Mouse (Mus musculus) heart, embryonic 10.5 days (tissue): ENCODE data around the gene Vmn2r79. TPM values are rescaled to one million over a fixed set of nuclear protein-coding genes. Genes with fewer than 3 reads are reported as not detected.
"Not testable (repeated sequence)": the region's sequence is repeated elsewhere in the genome, so short reads cannot be mapped to it uniquely, and the experiment has no call there.

Source experiments
- DNase-seq: peaks from one replicate; pipeline ENCODE4 v3.0.0-alpha.2; 2017; ENCODE audit warnings: low spot score
- H3K27ac ChIP-seq: fragments of 300-500 bp; sonication (generic); 2 replicates; pipeline ENCODE4 v1.5.1; 2016; ENCODE audit warnings: mild to moderate bottlenecking
- H3K27me3 ChIP-seq: fragments of 300-500 bp; sonication (generic); 2 replicates; pipeline ENCODE4 v1.6.1; 2016; ENCODE audit warnings: mild to moderate bottlenecking; ENCODE audit not compliant: poor library complexity, insufficient read depth, severe bottlenecking
- H3K36me3 ChIP-seq: fragments of 300-500 bp; sonication (generic); 2 replicates; pipeline ENCODE4 v1.6.1; 2016; ENCODE audit warnings: mild to moderate bottlenecking, moderate library complexity
- H3K4me1 ChIP-seq: fragments of 300-500 bp; sonication (generic); 2 replicates; pipeline ENCODE4 v1.6.1; 2016; ENCODE audit warnings: mild to moderate bottlenecking
- H3K4me3 ChIP-seq: fragments of 300-500 bp; sonication (generic); 2 replicates; pipeline ENCODE4 v1.5.1; 2016; ENCODE audit warnings: mild to moderate bottlenecking, moderate library complexity
- H3K9me3 ChIP-seq: fragments of 300-500 bp; sonication (generic); 2 replicates; pipeline ENCODE4 v1.6.1; 2016; ENCODE audit warnings: mild to moderate bottlenecking, moderate library complexity
- WGBS: fragments of 180-500 bp; shearing (Covaris S2); methylation state at CpG from one replicate; pipeline ENCODE4 v1.1.7; 2016; 5-methylcytosine and 5-hydroxymethylcytosine counted together
- polyA plus RNA-seq: library from polyadenylated mRNA; unstranded; fragments of >200 nt; fragmentation: Nextera tagmentation; extraction: Ambion mirVana; gene quantifications from 2 replicates; pipeline ENCODE4 v1.2.1, GENCODE M21; 2016

Gene Vmn2r79
- not detected in 2 replicates for polyA plus RNA-seq

DNA sequence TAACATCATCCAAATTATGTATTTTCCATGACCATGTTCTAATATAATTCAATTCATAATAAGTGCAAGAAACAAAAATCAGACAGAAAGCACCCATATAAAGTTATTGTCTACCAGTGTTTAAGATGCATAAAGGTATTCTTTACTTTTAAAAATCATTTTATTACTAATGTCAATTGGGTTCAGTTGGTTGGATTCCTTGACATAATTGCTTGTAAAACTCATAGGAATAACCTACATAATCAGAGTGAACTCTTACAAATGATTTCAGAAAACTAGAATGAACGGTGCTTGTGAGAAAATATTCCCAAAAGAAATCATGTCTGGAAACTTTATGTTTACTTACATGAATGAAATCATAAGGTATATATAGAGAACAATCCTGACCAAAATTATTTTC lies at the start of gene Vmn2r79:
Vmn2r79 (plus strand) TSS at position 301 of the 400 bp plus-strand sequence.
- not testable (repeated sequence) for H3K4me3 ChIP-seq, DNase-seq, H3K36me3 ChIP-seq, H3K27ac ChIP-seq, H3K4me1 ChIP-seq, H3K9me3 ChIP-seq, H3K27me3 ChIP-seq
- 84% methylated on average over 1 of the region's 1 CpGs for WGBS

DNA sequence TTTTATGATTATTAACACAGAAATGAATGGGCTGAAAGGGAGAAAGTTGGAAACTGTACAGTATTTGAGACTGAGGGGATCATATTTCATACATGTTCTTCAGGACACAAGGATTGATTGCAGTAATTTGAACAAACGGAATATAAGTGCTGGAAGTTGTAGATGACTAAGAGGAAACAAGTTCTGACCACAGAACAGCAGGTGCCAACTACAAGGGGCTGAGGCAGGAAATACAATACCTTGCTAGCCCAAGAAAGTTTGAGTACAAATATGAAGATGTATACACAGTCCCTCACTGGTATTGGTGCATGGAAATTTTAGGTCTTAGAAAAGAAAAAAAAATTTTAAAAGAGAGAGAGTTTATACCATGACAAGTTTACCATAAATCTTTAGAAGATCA lies 1.2 kb upstream of the Vmn2r79 start:
- 50% methylated on average over 1 of the region's 1 CpGs for WGBS

DNA sequence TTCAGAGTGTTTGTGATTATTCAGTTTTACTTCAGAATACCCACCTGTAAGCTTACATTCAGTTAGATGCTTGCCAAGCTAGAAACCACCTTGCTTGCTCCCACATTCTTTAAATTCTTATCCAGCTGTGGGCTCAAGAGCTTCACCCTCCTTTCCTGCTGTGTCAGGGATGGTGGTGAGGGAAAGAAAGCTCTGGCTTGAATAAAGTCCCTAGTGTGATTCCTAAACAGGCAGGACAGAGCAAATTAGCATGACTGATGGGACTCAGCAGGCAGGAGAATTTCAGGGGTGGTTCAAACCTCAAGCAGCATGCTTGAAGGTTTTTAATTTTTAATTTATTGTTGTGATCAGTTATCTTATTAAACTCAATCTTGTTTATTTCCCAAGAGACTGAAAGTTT lies 30.6 kb downstream of the Vmn2r79 start:
- H3K27me3 ChIP-seq, H3K4me3 ChIP-seq, H3K4me1 ChIP-seq, H3K9me3 ChIP-seq, H3K27ac ChIP-seq, DNase-seq, H3K36me3 ChIP-seq: not testable (repeated sequence)

More for the DNA sequence above, 1.2 kb upstream of the Vmn2r79 start:
- Histone ChIP-seq H3K27ac (no peak overlapping the region), H3K4me3 (no peak overlapping the region), H3K4me1 (no peaks in the 10 kb centered on the region), H3K9me3 (no peaks in the 10 kb centered on the region), H3K27me3 (no peaks in the 10 kb centered on the region), H3K36me3 (no peaks in the 10 kb centered on the region)
- DNase-seq = no peak

DNA sequence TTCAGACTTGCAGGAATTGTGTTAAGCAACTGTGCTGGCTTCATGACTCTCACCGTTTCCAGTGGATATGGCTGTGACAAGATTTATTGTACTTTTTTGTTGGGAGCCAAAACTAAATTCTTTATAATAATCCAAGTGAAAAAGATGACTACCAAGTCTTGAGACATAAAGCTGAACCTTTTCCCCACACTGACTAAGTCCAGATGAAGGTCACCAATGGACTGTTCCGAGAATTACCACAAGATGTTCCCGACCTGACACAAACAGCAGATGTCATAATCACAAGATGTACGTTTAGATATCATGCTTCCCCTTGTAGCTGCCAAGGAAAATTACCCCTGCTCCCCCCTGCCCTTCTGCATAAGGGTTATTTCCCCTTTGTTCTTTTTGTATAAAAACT lies 67.7 kb downstream of the Vmn2r79 start:
- Histone ChIP-seq H3K27me3 (no peaks in the 10 kb centered on the region), H3K9me3 (no peaks in the 10 kb centered on the region), H3K4me3 (no peak overlapping the region), H3K4me1 (no peaks in the 10 kb centered on the region), H3K36me3 (no peaks in the 10 kb centered on the region), H3K27ac (no peak overlapping the region)
- no peak for DNase-seq
- WGBS = 78% methylated on average over 4 of the region's 4 CpGs

Other genes starting within 250 kb of the Vmn2r79 start
- gene Folh1, start 220.2 kb upstream of the Vmn2r79 start, polyA plus RNA-seq = not detected in 2 replicates
- not detected in 2 replicates for gene Vmn2r77, start 201.1 kb upstream of the Vmn2r79 start, polyA plus RNA-seq
- not detected in 2 replicates for gene Vmn2r78, start 81.0 kb upstream of the Vmn2r79 start, polyA plus RNA-seq
- 3.5 and 3.6 TPM in 2 replicates for gene Nox4, start 250.0 kb downstream of the Vmn2r79 start, polyA plus RNA-seq